Mouse (Mus musculus): ENCODE results near the gene Ppp3ca. TPM values are rescaled to one million over a fixed set of nuclear protein-coding genes. Genes with fewer than 3 reads are reported as not detected.

Ppp3ca gene
- polyA plus RNA-seq, 1 experiment from 2014 or later = 30.0 TPM

- Histone ChIP-seq H3K36me3 (no peaks in the 10 kb centered on the region), H3K27ac (replicated peaks) (no peak overlapping the region), H3K27me3 (ENCODE audit: low read depth, poor library complexity, severe bottlenecking) (no peaks in the 10 kb centered on the region), H3K4me3 (no peak overlapping the region), H3K9me3 (replicated peaks) (no peaks in the 10 kb centered on the region), H3K4me1 (peaks cover 18% of the 10 kb centered on the region; the same call in 1 of the 2 replicates)
- DNase-seq (ENCODE audit: low spot score) = no peak
- WGBS = 84% methylated on average over 5 of the region's 5 CpGs
Measured at GRCm38 (mm10) chr3:136741659-136742058, 71.7 kb downstream of the Ppp3ca start.

GRCm38 (mm10) chr3:136742258-136743057 is 72.5 kb downstream of the Ppp3ca start:
- Histone ChIP-seq H3K9me3 (replicated peaks) (no peaks in the 10 kb centered on the region), H3K4me3 (no peak overlapping the region), H3K36me3 (no peaks in the 10 kb centered on the region), H3K27me3 (ENCODE audit: low read depth, poor library complexity, severe bottlenecking) (no peaks in the 10 kb centered on the region), H3K27ac (replicated peaks) (no peak overlapping the region), H3K4me1 (peaks cover 18% of the 10 kb centered on the region; the same call in 1 of the 2 replicates)
- WGBS = 87% methylated on average over 9 of the region's 9 CpGs
- no peak for DNase-seq (ENCODE audit: low spot score)

- no peak overlapping the region for H3K27ac ChIP-seq (replicated peaks)
- 83% methylated on average over 10 of the region's 10 CpGs for WGBS
Measured at GRCm38 (mm10) chr3:136744295-136744897, 74.5 kb downstream of the Ppp3ca start.

GRCm38 (mm10) chr3:136745456-136745855 is 75.5 kb downstream of the Ppp3ca start:
- Histone ChIP-seq H3K9me3 (replicated peaks) (no peaks in the 10 kb centered on the region), H3K27me3 (ENCODE audit: low read depth, poor library complexity, severe bottlenecking) (no peaks in the 10 kb centered on the region), H3K36me3 (no peaks in the 10 kb centered on the region), H3K4me1 (peaks cover 28% of the 10 kb centered on the region), H3K27ac (replicated peaks) (no peak overlapping the region), H3K4me3 (no peak overlapping the region)
- WGBS = 85% methylated on average over 7 of the region's 7 CpGs
- DNase-seq (ENCODE audit: low spot score) = no peak

More at GRCm38 (mm10) chr3:136744295-136744897, 74.5 kb downstream of the Ppp3ca start:
- Histone ChIP-seq H3K4me1 (peaks cover 22% of the 10 kb centered on the region; the same call in 1 of the 2 replicates), H3K27me3 (ENCODE audit: low read depth, poor library complexity, severe bottlenecking) (no peaks in the 10 kb centered on the region), H3K9me3 (replicated peaks) (no peaks in the 10 kb centered on the region), H3K4me3 (no peak overlapping the region), H3K36me3 (no peaks in the 10 kb centered on the region)
- DNase-seq (ENCODE audit: low spot score) = no peak

GRCm38 (mm10) chr3:136748761-136749476 is 79.0 kb downstream of the Ppp3ca start:
- Histone ChIP-seq H3K4me3 (no peak overlapping the region), H3K36me3 (no peaks in the 10 kb centered on the region), H3K9me3 (replicated peaks) (no peaks in the 10 kb centered on the region), H3K4me1 (peaks cover 28% of the 10 kb centered on the region), H3K27ac (replicated peaks) (no peak overlapping the region), H3K27me3 (ENCODE audit: low read depth, poor library complexity, severe bottlenecking) (no peaks in the 10 kb centered on the region)
- no peak for DNase-seq (ENCODE audit: low spot score)
- 86% methylated on average over 6 of the region's 6 CpGs for WGBS

- H3K27ac ChIP-seq (replicated peaks) = no peak overlapping the region
- H3K4me1 ChIP-seq = peaks cover 23% of the 10 kb centered on the region
- no peaks in the 10 kb centered on the region for H3K9me3 ChIP-seq (replicated peaks)
- DNase-seq (ENCODE audit: low spot score) = no peak
- H3K4me3 ChIP-seq = no peak overlapping the region
- no peaks in the 10 kb centered on the region for H3K27me3 ChIP-seq (ENCODE audit: low read depth, poor library complexity, severe bottlenecking)
- H3K36me3 ChIP-seq = no peaks in the 10 kb centered on the region
Measured at GRCm38 (mm10) chr3:136749477-136749797, 79.5 kb downstream of the Ppp3ca start.

- DNase-seq (ENCODE audit: low spot score) = no peak
- 47% methylated on average over 2 of the region's 2 CpGs for WGBS
- Histone ChIP-seq H3K27me3 (ENCODE audit: low read depth, poor library complexity, severe bottlenecking) (no peaks in the 10 kb centered on the region), H3K27ac (replicated peaks) (no peak overlapping the region), H3K9me3 (replicated peaks) (no peaks in the 10 kb centered on the region), H3K4me1 (peaks cover 25% of the 10 kb centered on the region), H3K36me3 (no peaks in the 10 kb centered on the region), H3K4me3 (no peak overlapping the region)
Measured at GRCm38 (mm10) chr3:136749951-136750350, 80.0 kb downstream of the Ppp3ca start.

GRCm38 (mm10) chr3:136752126-136752716 is 82.3 kb downstream of the Ppp3ca start:
- DNase-seq (ENCODE audit: low spot score) = no peak
- 62% methylated on average over 5 of the region's 5 CpGs for WGBS

GRCm38 (mm10) chr3:136756137-136756536 is 86.2 kb downstream of the Ppp3ca start:
- peaks cover 10% of the 10 kb centered on the region for H3K4me1 ChIP-seq
- 91% methylated on average over 6 of the region's 6 CpGs for WGBS
- H3K4me3 ChIP-seq = no peak overlapping the region
- H3K27ac ChIP-seq (replicated peaks) = no peak overlapping the region
- H3K9me3 ChIP-seq (replicated peaks) = no peaks in the 10 kb centered on the region
- no peaks in the 10 kb centered on the region for H3K36me3 ChIP-seq
- no peak for DNase-seq (ENCODE audit: low spot score)
- H3K27me3 ChIP-seq (ENCODE audit: low read depth, poor library complexity, severe bottlenecking) = no peaks in the 10 kb centered on the region

More at GRCm38 (mm10) chr3:136752126-136752716, 82.3 kb downstream of the Ppp3ca start:
- Histone ChIP-seq H3K4me3 (no peak overlapping the region), H3K9me3 (replicated peaks) (no peaks in the 10 kb centered on the region), H3K27me3 (ENCODE audit: low read depth, poor library complexity, severe bottlenecking) (no peaks in the 10 kb centered on the region), H3K4me1 (peaks cover 19% of the 10 kb centered on the region), H3K36me3 (no peaks in the 10 kb centered on the region), H3K27ac (replicated peaks) (no peak overlapping the region)

GRCm38 (mm10) chr3:136759446-136759845 is 89.5 kb downstream of the Ppp3ca start:
- no peak for DNase-seq (ENCODE audit: low spot score)
- Histone ChIP-seq H3K27ac (replicated peaks) (no peak overlapping the region), H3K9me3 (replicated peaks) (no peaks in the 10 kb centered on the region), H3K4me3 (no peak overlapping the region), H3K4me1 (peaks cover 16% of the 10 kb centered on the region), H3K27me3 (ENCODE audit: low read depth, poor library complexity, severe bottlenecking) (no peaks in the 10 kb centered on the region), H3K36me3 (no peaks in the 10 kb centered on the region)
- 94% methylated on average over 12 of the region's 12 CpGs for WGBS

GRCm38 (mm10) chr3:136761292-136761978 is 91.5 kb downstream of the Ppp3ca start:
- H3K4me1 ChIP-seq = peaks cover 16% of the 10 kb centered on the region
- no peak for DNase-seq (ENCODE audit: low spot score)
- 78% methylated on average over 7 of the region's 7 CpGs for WGBS

GRCm38 (mm10) chr3:136761979-136762341 is 92.0 kb downstream of the Ppp3ca start:
- DNase-seq (ENCODE audit: low spot score) = no peak
- H3K36me3 ChIP-seq = no peaks in the 10 kb centered on the region
- no peaks in the 10 kb centered on the region for H3K9me3 ChIP-seq (replicated peaks)
- no peak overlapping the region for H3K4me3 ChIP-seq
- peaks cover 16% of the 10 kb centered on the region for H3K4me1 ChIP-seq
- H3K27me3 ChIP-seq (ENCODE audit: low read depth, poor library complexity, severe bottlenecking) = no peaks in the 10 kb centered on the region
- H3K27ac ChIP-seq (replicated peaks) = no peak overlapping the region
- 88% methylated on average over 1 of the region's 1 CpGs for WGBS

More at GRCm38 (mm10) chr3:136761292-136761978, 91.5 kb downstream of the Ppp3ca start:
- Histone ChIP-seq H3K27ac (replicated peaks) (no peak overlapping the region), H3K36me3 (no peaks in the 10 kb centered on the region), H3K4me3 (no peak overlapping the region), H3K27me3 (ENCODE audit: low read depth, poor library complexity, severe bottlenecking) (no peaks in the 10 kb centered on the region), H3K9me3 (replicated peaks) (no peaks in the 10 kb centered on the region)
